Mouse (Mus musculus): ENCODE measurements around the gene Acacb. TPM values are rescaled to one million over a fixed set of nuclear protein-coding genes. Genes with fewer than 3 reads are reported as not detected.
A peak's percentile ranks its signal among the peaks of the same experiment; 100 is the strongest.

Gene Acacb
- polyA plus RNA-seq, 1 experiment from 2014 or later = 3.6 TPM

DNA sequence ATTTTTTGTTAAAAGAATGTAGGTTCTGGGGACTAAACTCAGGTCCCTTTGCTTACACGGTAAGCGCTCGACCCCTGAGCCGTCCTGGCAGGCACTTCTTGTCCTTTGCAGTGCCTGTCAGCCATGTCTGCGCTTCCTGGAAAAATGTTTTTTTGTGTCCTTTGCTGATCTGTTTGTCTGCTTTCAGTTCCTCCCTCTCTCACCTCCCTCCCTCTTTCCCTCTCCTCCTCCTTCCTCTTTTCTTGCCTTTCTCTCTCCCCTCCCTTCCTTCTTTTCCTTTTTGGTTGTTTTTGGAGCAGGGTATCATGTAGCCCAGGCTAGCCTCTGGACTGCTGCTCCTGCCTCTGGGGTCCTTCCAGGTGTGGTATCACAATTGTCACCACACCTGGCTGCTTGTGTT lies 31.3 kb upstream of the Acacb start:
- Histone ChIP-seq H3K4me1 (ENCODE audit: control insufficient read depth, insufficient read depth, low read length) (no peaks in the 10 kb centered on the region), H3K27ac (replicated peaks; ENCODE audit: low read depth, low read length) (no peak overlapping the region), H3K27me3 (ENCODE audit: control insufficient read depth, insufficient read depth, low read length) (no peaks in the 10 kb centered on the region), H3K9ac (replicated peaks; ENCODE audit: low read length) (no peak overlapping the region), H3K9me3 (replicated peaks; ENCODE audit: control insufficient read depth, low read length) (no peaks in the 10 kb centered on the region), H3K4me2 (ENCODE audit: low read depth, low read length) (no peak overlapping the region), H3K36me3 (replicated peaks; ENCODE audit: control insufficient read depth, insufficient read depth, low read depth, low read length) (no peaks in the 10 kb centered on the region; the same call in 1 of the 2 replicates), H3K4me3 (ENCODE audit: low read depth, low read length) (no peak overlapping the region)
- no peak for DNase-seq (ENCODE audit: low spot score)
- 84% methylated on average over 5 of the region's 5 CpGs for WGBS
- no peak for ATAC-seq (replicated peaks; ENCODE audit: insufficient number of reproducible peaks, low FRiP score, low TSS enrichment, low read depth)

DNA sequence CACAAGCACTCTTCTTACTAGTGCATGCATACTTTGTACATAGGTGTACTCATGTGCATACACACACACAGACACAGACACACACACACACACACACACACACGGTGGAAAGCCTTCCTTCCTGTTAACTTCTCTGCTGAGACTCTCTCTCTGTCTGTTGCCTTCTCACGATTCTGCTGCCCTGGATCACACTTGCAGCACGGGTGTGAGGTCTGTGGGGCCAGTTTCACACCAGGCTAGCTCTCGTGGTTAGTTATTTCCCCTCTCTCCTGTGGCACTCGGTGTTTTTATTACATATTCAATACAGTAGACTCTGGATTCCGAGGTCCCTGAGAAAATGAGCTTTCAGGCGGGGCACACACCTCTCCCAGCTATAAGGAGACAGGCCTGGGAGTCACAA lies 29.7 kb upstream of the Acacb start:
- 87% methylated on average over 7 of the region's 7 CpGs for WGBS
- Histone ChIP-seq H3K27me3 (ENCODE audit: control insufficient read depth, insufficient read depth, low read length) (no peaks in the 10 kb centered on the region), H3K4me1 (ENCODE audit: control insufficient read depth, insufficient read depth, low read length) (no peaks in the 10 kb centered on the region), H3K4me2 (ENCODE audit: low read depth, low read length) (no peak overlapping the region), H3K4me3 (ENCODE audit: low read depth, low read length) (no peak overlapping the region), H3K9me3 (replicated peaks; ENCODE audit: control insufficient read depth, low read length) (no peaks in the 10 kb centered on the region), H3K27ac (replicated peaks; ENCODE audit: low read depth, low read length) (no peak overlapping the region), H3K36me3 (replicated peaks; ENCODE audit: control insufficient read depth, insufficient read depth, low read depth, low read length) (no peaks in the 10 kb centered on the region; the same call in 1 of the 2 replicates), H3K9ac (replicated peaks; ENCODE audit: low read length) (no peak overlapping the region)
- ATAC-seq (replicated peaks; ENCODE audit: insufficient number of reproducible peaks, low FRiP score, low TSS enrichment, low read depth) (no peak), DNase-seq (ENCODE audit: low spot score) (no peak)

GRCm38 (mm10) chr5:114119806-114120205 lies 26.5 kb upstream of the Acacb start:
- H3K4me2 ChIP-seq (ENCODE audit: low read depth, low read length) = no peak overlapping the region
- H3K4me3 ChIP-seq (ENCODE audit: low read depth, low read length) = no peak overlapping the region
- no peak for ATAC-seq (replicated peaks; ENCODE audit: insufficient number of reproducible peaks, low FRiP score, low TSS enrichment, low read depth)
- H3K9me3 ChIP-seq (replicated peaks; ENCODE audit: control insufficient read depth, low read length) = no peaks in the 10 kb centered on the region
- H3K36me3 ChIP-seq (replicated peaks; ENCODE audit: control insufficient read depth, insufficient read depth, low read depth, low read length) = peaks cover 2% of the 10 kb centered on the region
- 81% methylated on average over 4 of the region's 4 CpGs for WGBS
- no peaks in the 10 kb centered on the region for H3K4me1 ChIP-seq (ENCODE audit: control insufficient read depth, insufficient read depth, low read length)
- no peaks in the 10 kb centered on the region for H3K27me3 ChIP-seq (ENCODE audit: control insufficient read depth, insufficient read depth, low read length)
- no peak overlapping the region for H3K27ac ChIP-seq (replicated peaks; ENCODE audit: low read depth, low read length)
- no peak for DNase-seq (ENCODE audit: low spot score)
- no peak overlapping the region for H3K9ac ChIP-seq (replicated peaks; ENCODE audit: low read length)

- no peaks in the 10 kb centered on the region for H3K27me3 ChIP-seq (ENCODE audit: control insufficient read depth, insufficient read depth, low read length)
- H3K27ac ChIP-seq (replicated peaks; ENCODE audit: low read depth, low read length) = no peak overlapping the region
- H3K9ac ChIP-seq (replicated peaks; ENCODE audit: low read length) = no peak overlapping the region
- ATAC-seq (replicated peaks; ENCODE audit: insufficient number of reproducible peaks, low FRiP score, low TSS enrichment, low read depth) (no peak), DNase-seq (ENCODE audit: low spot score) (no peak)
- H3K36me3 ChIP-seq (replicated peaks; ENCODE audit: control insufficient read depth, insufficient read depth, low read depth, low read length) = peaks cover 2% of the 10 kb centered on the region
- no peak overlapping the region for H3K4me3 ChIP-seq (ENCODE audit: low read depth, low read length)
- no peaks in the 10 kb centered on the region for H3K9me3 ChIP-seq (replicated peaks; ENCODE audit: control insufficient read depth, low read length)
- no peak overlapping the region for H3K4me2 ChIP-seq (ENCODE audit: low read depth, low read length)
- no peaks in the 10 kb centered on the region for H3K4me1 ChIP-seq (ENCODE audit: control insufficient read depth, insufficient read depth, low read length)
- 88% methylated on average over 3 of the region's 3 CpGs for WGBS
Measured at GRCm38 (mm10) chr5:114126008-114126407, 20.3 kb upstream of the Acacb start.

DNA sequence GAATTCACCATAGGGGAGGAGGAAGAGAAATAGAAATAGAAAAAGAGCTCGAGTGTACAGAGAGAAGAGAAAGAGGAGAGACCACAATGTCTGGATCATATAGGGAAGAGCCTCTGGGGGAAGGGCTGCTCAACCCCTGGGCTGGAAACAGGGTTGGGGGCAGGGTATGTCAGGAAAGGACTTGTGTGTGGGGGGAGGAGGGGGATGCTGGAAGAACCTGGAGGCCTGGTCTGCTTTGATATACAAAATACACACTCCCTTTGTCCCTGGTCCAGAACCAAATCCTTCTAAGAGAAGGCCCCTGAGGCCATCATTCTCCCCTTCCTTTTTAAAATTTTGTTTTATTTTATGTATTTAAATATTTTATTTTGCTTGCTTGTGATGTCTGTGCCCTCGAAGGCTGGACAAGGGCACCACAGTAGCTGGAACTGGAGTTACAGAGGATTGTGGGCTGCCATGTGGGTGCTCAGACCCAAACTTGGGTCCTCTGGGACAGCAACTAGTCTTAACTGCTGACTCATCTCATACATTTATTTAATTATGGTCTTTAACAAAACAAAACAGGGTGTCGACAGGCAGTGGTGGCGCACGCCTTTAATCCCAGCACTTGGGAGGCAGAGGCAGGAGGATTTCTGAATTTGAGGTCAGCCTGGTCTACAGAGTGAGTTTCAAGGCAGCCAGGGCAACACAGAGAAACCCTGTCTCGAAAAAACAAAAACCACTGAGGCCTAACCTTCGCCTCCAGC lies 19.7 kb upstream of the Acacb start:
- Histone ChIP-seq H3K4me1 (ENCODE audit: control insufficient read depth, insufficient read depth, low read length) (no peaks in the 10 kb centered on the region), H3K4me2 (ENCODE audit: low read depth, low read length) (no peak overlapping the region), H3K9ac (replicated peaks; ENCODE audit: low read length) (no peak overlapping the region), H3K27me3 (ENCODE audit: control insufficient read depth, insufficient read depth, low read length) (no peaks in the 10 kb centered on the region), H3K36me3 (replicated peaks; ENCODE audit: control insufficient read depth, insufficient read depth, low read depth, low read length) (peaks cover 2% of the 10 kb centered on the region), H3K4me3 (ENCODE audit: low read depth, low read length) (no peak overlapping the region), H3K27ac (replicated peaks; ENCODE audit: low read depth, low read length) (no peak overlapping the region), H3K9me3 (replicated peaks; ENCODE audit: control insufficient read depth, low read length) (no peaks in the 10 kb centered on the region)
- WGBS = 83% methylated on average over 7 of the region's 7 CpGs
- DNase-seq (ENCODE audit: low spot score) (no peak), ATAC-seq (replicated peaks; ENCODE audit: insufficient number of reproducible peaks, low FRiP score, low TSS enrichment, low read depth) (no peak)

- under 1% methylated on average over 68 of the region's 69 CpGs for WGBS
- 0 out of 2 replicates have a peak, but pooled peaks have one; percentile 15 for ATAC-seq (replicated peaks; ENCODE audit: insufficient number of reproducible peaks, low FRiP score, low TSS enrichment, low read depth)
- H3K27ac ChIP-seq (replicated peaks; ENCODE audit: low read depth, low read length) = peak within 1 kb of the TSS; percentile 76
- H3K9me3 ChIP-seq (replicated peaks; ENCODE audit: control insufficient read depth, low read length) = no peaks in the 10 kb centered on the region
- H3K9ac ChIP-seq (replicated peaks; ENCODE audit: low read length) = peak within 1 kb of the TSS; percentile 71
- peak within 1 kb of the TSS; percentile 53 for H3K4me3 ChIP-seq (ENCODE audit: low read depth, low read length)
- H3K27me3 ChIP-seq (ENCODE audit: control insufficient read depth, insufficient read depth, low read length) = no peaks in the 10 kb centered on the region
- no peaks in the 10 kb centered on the region; the same call in 1 of the 2 replicates for H3K36me3 ChIP-seq (replicated peaks; ENCODE audit: control insufficient read depth, insufficient read depth, low read depth, low read length)
- peak; percentile 91 for DNase-seq (ENCODE audit: low spot score)
- H3K4me1 ChIP-seq (ENCODE audit: control insufficient read depth, insufficient read depth, low read length) = no peaks in the 10 kb centered on the region
- peak within 1 kb of the TSS; percentile 97 for H3K4me2 ChIP-seq (ENCODE audit: low read depth, low read length)
Measured at GRCm38 (mm10) chr5:114127374-114128349, 18.7 kb upstream of the Acacb start, which contains the start of gene Alkbh2. Gene Alkbh2, minus strand, starts transcription at chr5:114128218.

GRCm38 (mm10) chr5:114129550-114130210 lies 16.7 kb upstream of the Acacb start:
- Histone ChIP-seq H3K9ac (replicated peaks; ENCODE audit: low read length) (no peak overlapping the region), H3K36me3 (replicated peaks; ENCODE audit: control insufficient read depth, insufficient read depth, low read depth, low read length) (no peaks in the 10 kb centered on the region), H3K27ac (replicated peaks; ENCODE audit: low read depth, low read length) (no peak overlapping the region), H3K4me1 (ENCODE audit: control insufficient read depth, insufficient read depth, low read length) (no peaks in the 10 kb centered on the region), H3K4me2 (ENCODE audit: low read depth, low read length) (peak overlapping the region; percentile 91; the same call in 1 of the 2 replicates), H3K4me3 (ENCODE audit: low read depth, low read length) (peak overlapping the region; percentile 69; the same call in 1 of the 2 replicates), H3K9me3 (replicated peaks; ENCODE audit: control insufficient read depth, low read length) (no peaks in the 10 kb centered on the region), H3K27me3 (ENCODE audit: control insufficient read depth, insufficient read depth, low read length) (no peaks in the 10 kb centered on the region)
- WGBS = 80% methylated on average over 15 of the region's 15 CpGs
- DNase-seq (ENCODE audit: low spot score) (no peak), ATAC-seq (replicated peaks; ENCODE audit: insufficient number of reproducible peaks, low FRiP score, low TSS enrichment, low read depth) (no peak)
